Mouse (Mus musculus): ENCODE results near the gene Plcb1. TPM values are rescaled to one million over a fixed set of nuclear protein-coding genes. Genes with fewer than 3 reads are reported as not detected.

Gene Plcb1
- total RNA-seq, 2 experiments from 2014 or later: 59.9 to 62.6 TPM

- no peak for DNase-seq (ENCODE audit: low spot score in 2 of 2)
Observed at GRCm38 (mm10) chr2:135051540-135052288, 265.8 kb downstream of the Plcb1 start.

DNA sequence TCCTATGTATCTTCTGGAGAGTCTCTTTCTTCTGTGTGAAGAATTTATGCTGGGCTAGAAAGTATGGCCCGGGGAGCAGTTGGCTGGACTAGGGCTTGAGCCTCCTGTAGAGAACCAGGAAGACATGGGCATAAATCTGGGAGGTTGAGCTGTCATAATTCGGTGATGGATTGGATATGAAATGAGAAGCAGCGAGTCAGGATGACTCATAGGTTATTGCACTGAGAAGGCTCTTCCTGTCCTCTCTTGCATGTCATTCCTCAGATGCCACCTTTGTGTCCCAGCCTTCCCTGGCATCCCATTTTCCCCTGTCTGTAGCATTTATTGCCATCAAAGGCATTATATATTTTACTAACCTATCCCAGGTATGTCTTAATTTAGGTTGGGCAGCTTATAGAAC lies 267.5 kb downstream of the Plcb1 start:
- DNase-seq (ENCODE audit: low spot score in 2 of 2): no peak

DNA sequence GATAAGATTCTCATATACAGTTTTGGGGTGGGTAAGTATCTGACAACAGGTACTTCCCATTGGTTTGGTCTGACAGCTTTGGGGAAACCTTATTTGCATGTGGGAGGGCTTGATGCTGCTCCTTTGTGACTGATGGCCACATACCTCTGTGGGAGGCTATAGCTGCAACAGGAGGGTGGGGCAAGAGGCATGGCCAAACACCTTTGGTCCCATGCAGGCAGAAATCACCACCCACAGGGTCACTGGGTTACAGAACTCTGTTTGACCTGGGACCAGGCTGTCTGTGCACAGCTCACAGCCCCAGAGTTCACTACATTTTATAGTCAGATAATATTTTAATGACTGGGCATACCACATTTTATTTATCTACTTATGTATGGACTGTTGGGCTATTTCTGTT lies 281.6 kb downstream of the Plcb1 start:
- no peak for DNase-seq (ENCODE audit: low spot score in 2 of 2)

GRCm38 (mm10) chr2:135071349-135071748 lies 285.5 kb downstream of the Plcb1 start:
- no peak for DNase-seq (ENCODE audit: low spot score in 2 of 2)

DNA sequence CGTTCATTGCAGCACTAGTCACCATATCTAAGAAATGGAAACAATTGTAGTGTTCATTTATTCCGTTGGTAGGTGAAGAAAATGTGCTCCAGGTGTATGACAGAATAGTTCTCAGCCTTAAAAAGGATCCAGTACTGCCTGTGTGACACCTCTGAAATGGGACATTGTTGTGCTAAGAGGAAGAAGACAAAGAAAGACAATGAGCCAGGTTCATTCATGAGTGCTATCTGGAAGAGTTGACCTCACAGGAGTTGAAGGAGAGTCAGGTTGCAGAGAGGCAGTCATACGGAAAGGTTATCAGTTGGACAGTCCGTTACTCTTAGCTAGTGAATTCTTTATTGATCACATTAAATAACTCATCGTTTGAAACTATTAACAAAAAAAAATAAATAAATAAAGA lies 286.6 kb downstream of the Plcb1 start:
- no peak for DNase-seq (ENCODE audit: low spot score in 2 of 2)

DNA sequence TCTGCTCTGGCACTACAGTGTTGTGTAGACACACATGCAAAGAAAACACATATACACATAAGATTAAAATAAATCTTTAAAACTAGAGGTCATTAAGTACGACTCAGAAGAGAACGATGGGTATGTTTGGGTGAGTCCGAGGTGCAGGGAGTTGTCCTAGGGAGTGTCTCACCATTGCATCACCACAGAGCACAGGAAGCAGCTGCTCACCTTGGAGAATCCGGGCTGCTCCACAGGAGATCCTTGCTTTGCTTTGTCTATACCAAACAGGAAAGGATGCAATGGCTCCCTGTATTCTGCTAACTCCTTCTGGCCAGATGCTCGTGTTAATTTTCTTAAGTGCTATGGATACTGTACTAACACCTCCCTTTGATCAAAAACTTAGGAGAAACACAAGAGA lies 287.1 kb downstream of the Plcb1 start:
- DNase-seq (ENCODE audit: low spot score in 2 of 2): no peak

DNA sequence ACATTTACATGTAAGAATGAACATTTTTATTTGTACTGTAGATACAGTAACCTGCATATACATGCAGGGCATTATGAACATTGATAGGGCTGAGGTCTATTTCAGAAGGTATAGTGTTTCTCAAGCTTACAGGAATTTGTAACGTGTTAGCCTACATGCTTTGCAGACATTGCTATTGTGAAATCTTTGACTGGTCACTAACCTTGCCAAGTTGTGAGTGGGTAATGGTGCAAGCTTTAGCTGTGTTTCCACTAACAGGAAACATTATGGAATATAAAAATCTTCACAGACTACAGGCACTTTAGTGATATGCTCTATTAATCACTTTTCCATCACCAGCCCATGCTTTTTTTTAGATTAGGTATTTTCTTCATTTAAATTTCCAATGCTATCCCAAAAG lies 289.5 kb downstream of the Plcb1 start:
- DNase-seq (ENCODE audit: low spot score in 2 of 2): no peak

GRCm38 (mm10) chr2:135092588-135093162 lies 306.8 kb downstream of the Plcb1 start:
- no peak for DNase-seq (ENCODE audit: low spot score in 2 of 2)

- no peak for DNase-seq (ENCODE audit: low spot score in 2 of 2)
Observed at GRCm38 (mm10) chr2:135101292-135101691, 315.4 kb downstream of the Plcb1 start.

DNA sequence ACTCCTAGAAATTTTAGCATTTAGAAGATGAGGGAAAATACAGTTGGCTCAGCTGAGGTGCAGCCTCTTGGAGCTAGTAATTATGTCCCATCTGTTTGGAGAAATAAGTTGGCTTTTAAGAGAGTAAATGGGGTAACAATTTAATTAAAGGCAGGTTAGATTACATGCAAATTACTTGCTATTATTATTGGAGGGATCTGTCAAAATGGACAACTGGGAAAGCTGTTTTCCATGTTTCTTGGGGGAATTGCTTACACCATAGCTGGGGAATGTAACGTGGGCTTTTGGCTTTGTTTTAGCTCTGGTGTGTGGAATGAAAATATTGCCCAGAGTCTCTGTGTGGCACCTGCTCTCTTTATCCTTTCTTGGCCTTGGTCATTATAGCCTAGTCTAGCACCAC lies 316.1 kb downstream of the Plcb1 start:
- no peak for DNase-seq (ENCODE audit: low spot score in 2 of 2)

GRCm38 (mm10) chr2:135106649-135107048 lies 320.8 kb downstream of the Plcb1 start:
- no peak for DNase-seq (ENCODE audit: low spot score in 2 of 2)

- no peak for DNase-seq (ENCODE audit: low spot score in 2 of 2)
Observed at GRCm38 (mm10) chr2:135108607-135109006, 322.7 kb downstream of the Plcb1 start.

DNA sequence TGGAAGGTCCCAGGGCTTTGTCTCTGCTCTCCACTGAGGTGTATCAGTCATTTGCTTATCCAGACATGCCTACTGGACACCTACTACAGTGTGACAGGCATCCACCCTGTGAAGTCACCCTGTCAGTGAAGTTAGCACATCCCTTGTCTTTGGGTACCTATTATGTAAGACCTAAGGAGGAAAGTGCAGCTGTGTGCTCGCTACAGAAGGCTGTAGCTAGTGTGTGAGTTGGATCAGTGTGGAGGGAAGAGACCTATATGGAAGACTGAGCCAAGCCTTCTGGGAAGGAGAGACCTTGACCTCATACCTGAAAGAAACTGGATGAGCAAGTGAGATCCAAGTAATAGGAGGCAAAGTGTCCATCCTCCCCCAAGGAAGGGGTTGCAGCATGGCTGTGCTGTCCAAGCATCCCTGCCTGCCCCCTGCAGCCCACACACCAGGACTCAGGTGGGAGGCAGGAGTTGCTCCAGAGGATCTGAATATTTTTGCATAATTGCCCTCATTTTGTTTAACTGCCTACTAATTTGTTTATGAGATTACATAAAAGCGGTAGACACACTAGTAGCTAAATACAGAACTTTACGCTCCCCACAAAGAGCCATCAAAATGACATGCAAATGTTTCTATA lies 328.7 kb downstream of the Plcb1 start:
- DNase-seq (ENCODE audit: low spot score in 2 of 2): no peak

- no peak for DNase-seq (ENCODE audit: low spot score in 2 of 2)
Observed at GRCm38 (mm10) chr2:135123057-135123456, 337.2 kb downstream of the Plcb1 start.

DNA sequence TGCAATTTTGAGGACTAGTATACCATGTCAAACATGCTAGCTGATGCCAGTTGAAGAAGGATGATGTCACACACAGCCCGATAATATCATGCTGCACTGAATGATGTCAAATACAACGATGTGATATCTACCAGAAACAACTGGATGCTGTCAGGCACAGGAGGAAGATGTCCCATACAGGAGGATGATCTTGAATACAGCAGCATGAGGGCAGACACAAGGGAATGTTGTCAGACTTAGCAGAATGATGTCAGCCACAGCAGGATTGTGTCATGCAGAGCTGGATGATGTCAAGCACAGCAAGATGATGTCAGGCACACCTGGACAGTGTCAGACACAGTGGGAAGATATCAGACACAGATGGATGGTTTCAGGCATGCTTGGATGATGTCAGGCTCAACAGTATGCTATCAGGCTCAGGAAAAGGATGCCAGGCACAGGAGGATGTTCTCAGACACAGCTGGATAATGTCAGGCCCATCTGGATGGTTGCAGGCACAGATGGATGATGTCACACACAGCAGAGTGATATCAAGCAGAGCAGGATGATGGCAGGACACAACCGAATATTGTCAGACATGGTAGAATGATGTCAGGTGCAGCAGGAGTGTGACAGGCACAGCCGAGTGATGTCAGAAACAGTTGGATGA lies 338.0 kb downstream of the Plcb1 start:
- DNase-seq (ENCODE audit: low spot score in 2 of 2): no peak

DNA sequence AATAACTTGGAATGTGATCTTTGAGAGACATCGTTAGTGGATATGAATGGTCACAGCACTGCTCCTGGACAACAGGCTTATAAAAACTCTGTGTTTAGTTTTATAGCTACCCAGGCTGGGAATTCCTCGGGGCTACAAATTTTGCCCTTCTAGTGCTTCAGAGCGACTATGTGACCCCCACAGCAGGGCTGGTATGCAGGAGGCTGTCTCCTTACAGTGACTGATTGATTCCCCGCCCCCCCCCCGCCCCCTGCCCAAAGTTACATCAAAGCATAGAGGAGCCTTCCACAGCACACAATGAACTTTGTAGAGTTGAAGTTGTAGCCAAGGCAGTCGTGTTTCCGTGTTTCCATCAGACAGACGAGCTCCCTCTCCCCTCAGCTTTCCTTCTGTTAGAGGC lies 354.7 kb downstream of the Plcb1 start:
- DNase-seq (ENCODE audit: low spot score in 2 of 2): no peak

DNA sequence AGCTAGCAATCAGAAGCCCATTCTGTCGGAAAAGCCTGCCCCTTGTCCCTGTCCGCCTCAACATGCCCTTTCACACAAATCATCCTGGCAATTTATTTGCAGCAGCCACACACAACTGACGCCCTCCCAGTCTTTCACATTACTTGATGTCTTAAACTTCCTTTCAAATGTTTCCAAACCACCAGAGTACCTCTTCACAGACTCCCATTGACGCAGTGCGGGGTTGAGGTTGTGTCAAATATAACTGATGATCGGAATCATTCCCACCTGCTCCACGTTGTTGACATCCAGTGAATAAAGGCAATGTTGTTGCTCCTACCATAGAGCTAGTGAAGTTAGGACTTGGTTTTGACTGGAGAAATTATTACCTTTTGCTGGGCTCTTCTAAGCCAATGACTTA lies 366.4 kb downstream of the Plcb1 start:
- DNase-seq (ENCODE audit: low spot score in 2 of 2): no peak

GRCm38 (mm10) chr2:135153248-135153647 lies 367.4 kb downstream of the Plcb1 start:
- no peak for DNase-seq (ENCODE audit: low spot score in 2 of 2)

- no peak for DNase-seq (ENCODE audit: low spot score in 2 of 2)
Observed at GRCm38 (mm10) chr2:135156055-135156454, 370.2 kb downstream of the Plcb1 start.

- no peak for DNase-seq (ENCODE audit: low spot score in 2 of 2)
Observed at GRCm38 (mm10) chr2:135157961-135158360, 372.1 kb downstream of the Plcb1 start.

GRCm38 (mm10) chr2:135161673-135162072 lies 375.8 kb downstream of the Plcb1 start:
- DNase-seq (ENCODE audit: low spot score in 2 of 2): no peak

DNA sequence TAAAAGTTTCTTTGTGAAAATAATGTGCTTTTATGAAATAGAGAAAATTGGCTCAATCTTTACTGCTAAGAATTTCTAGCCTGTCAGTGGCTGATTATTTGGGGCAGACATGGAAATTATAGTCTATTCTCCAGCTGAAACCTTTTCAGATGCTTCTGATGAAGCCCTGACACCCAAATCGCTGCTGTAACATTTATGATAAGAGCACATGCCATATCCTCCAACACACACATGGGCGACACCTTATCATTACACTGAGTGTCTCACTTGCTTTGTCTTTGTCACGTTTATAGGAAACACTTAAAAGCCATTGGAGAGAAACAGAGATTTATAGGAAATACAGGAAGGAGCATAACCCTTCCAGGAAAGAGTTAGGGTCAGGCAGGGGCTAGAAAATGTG lies 379.6 kb downstream of the Plcb1 start:
- no peak for DNase-seq (ENCODE audit: low spot score in 2 of 2)
